Mouse (Mus musculus) liver, postnatal 0 days (tissue): ENCODE results near the gene Ube4b.
A peak's percentile ranks its signal among the peaks of the same experiment; 100 is the strongest.

Experiments used
- CTCF ChIP-seq: sonication (generic); IDR thresholded peaks from 2 replicates; pipeline ENCODE4 v1.5.1; 2016; ENCODE audit warnings: antibody characterized with exemption, low read depth
- EP300 ChIP-seq: IDR thresholded peaks from 2 replicates; pipeline ENCODE4 v1.6.1; 2016; ENCODE audit warnings: antibody characterized with exemption, low read depth, mild to moderate bottlenecking

DNA sequence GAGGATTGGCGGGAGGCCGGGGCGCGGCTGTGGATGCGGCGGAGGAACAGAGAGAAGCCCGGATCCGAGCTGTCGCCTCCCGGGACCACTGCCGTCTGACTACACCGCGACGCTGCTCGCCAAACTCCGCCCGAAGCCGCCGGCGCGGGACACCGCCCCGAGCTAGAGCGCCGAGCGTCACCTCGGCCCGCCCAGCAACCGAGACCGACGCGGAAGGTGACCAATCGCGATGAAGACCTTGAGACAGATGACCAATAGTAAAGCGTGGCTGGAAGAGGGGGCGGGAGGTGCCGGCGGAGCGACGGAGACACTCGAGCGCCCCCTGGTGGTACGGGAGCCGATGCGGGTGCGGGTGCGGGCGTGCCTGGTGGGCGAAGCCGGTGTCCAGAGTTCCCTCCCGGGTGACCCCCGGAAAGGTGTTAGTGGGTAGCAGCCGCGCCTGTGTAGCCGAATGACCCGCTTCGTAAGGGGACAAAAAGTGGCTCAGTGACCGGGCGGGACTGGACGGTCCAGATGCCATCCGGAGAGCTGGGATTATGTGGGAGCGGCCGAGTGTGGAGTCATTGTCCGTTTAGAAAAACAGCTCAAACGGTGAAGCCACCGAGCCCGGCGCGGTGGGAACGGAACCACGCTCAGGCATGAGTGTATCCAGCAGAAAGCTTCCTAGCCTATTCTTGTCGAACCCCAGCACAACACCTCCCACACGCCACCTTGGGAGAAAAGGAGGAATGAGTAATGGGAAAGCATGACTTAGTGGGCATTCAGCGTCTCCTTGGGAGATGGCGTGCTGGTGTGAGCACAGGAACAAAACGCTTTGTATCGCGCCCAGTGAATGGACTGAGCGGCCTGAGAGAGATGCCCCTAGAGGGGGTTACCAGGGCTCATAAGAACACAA, 118.7 kb downstream of the Ube4b start, which contains the start of gene Kif1b:
- TF ChIP-seq CTCF (peak; percentile 99), EP300 (0 out of 2 replicates have a peak, but pooled peaks have one; percentile 33)
